ENCODE assay signal across 21 mouse cellular contexts in the genomic region with DNA sequence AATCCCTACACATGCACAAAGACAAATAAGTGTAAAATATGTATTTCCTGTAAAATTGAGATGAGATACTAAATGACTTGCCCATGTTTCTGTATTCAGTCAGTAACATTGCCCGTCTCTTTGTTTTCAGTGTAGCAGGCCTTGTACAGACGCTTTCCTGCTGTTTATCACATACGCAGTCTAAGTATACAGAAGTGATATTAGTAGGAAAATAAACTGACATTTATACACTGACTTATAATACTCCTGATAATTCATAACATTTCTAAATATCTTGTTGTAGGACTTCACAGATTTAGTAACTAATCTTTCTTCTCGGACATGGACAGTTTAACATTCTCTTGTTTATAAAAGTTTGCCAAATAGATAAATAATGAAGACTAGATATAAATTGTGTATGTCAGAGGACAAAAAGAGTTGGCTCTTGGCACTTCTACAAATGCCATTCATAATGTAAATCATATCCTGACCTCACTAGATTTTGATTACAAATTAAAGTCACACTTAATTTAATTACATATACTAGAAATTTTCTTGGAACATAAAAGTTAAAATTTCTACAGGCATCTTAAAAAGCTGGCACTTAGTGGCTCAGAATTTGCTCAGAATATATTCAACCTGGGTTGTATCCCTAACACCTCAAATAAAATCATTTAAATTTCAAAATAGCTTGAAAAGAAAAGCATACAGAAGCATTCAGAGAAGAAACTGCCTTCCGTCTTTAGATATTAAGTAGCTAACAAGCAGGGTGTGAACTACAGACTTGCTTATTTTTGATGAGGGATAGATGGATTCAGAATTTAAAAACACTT. TPM values are rescaled to one million over a fixed set of nuclear protein-coding genes. Genes with fewer than 3 reads are reported as not detected.
A peak's percentile ranks its signal among the peaks of the same experiment; 100 is the strongest.
DNase-seq lines count a peak whose midpoint lies in the region; ATAC-seq and TF ChIP-seq lines count a peak whose summit lies in the region.
"Had no signal": no experiment of that assay in that cellular context is flagged by ENCODE, and none has a peak within 500 bp of the region (broad histone marks: within the 10 kb centered on the region; RNA-seq: fewer than 3 reads in every experiment).

No protein-coding gene starts in this region.

- no peaks in the 10 kb centered on the region; the same call in 1 of the 2 replicates for H3K36me3 ChIP-seq in lung, embryonic 14.5 days (ENCODE audit: insufficient read depth)
- H3K36me3 ChIP-seq in lung, embryonic 15.5 days, result no peaks in the 10 kb centered on the region
- H3K36me3 ChIP-seq in lung, embryonic 16.5 days (ENCODE audit: control insufficient read depth, insufficient read depth, low read length), result peaks cover 3% of the 10 kb centered on the region; the same call in 1 of the 2 replicates
- H3K36me3 ChIP-seq in lung, postnatal 0 days (ENCODE audit: insufficient read depth, low read length), result no peaks in the 10 kb centered on the region

- H3K4me2 ChIP-seq in lung, embryonic 14.5 days, result no peak overlapping the region
- no peak overlapping the region for H3K4me2 ChIP-seq in lung, embryonic 15.5 days
- H3K4me2 ChIP-seq in lung, embryonic 16.5 days (ENCODE audit: low read depth, low read length), result no peak overlapping the region
- no peak overlapping the region for H3K4me2 ChIP-seq in lung, postnatal 0 days (replicated peaks; ENCODE audit: low read depth, low read length)

- no peaks in the 10 kb centered on the region for H3K4me1 ChIP-seq in lung, embryonic 14.5 days (ENCODE audit: insufficient read depth)
- H3K4me1 ChIP-seq in lung, embryonic 15.5 days, result no peaks in the 10 kb centered on the region
- H3K4me1 ChIP-seq in lung, embryonic 16.5 days (replicated peaks; ENCODE audit: control insufficient read depth, insufficient read depth, low read length), result no peaks in the 10 kb centered on the region
- H3K4me1 ChIP-seq in lung, postnatal 0 days (ENCODE audit: insufficient read depth, low read depth, low read length), result no peaks in the 10 kb centered on the region

- peak; percentile 91 for ATAC-seq in lung, embryonic 14.5 days (ENCODE audit: insufficient read depth)
- peak; percentile 83; the same call in 1 of the 2 replicates for ATAC-seq in lung, embryonic 15.5 days (ENCODE audit: borderline replicate concordance, extremely low read depth, low FRiP score, low TSS enrichment)
- peak; percentile 91 for ATAC-seq in lung, embryonic 16.5 days (ENCODE audit: low read depth)
- ATAC-seq in lung, postnatal 0 days, result no peak
- ATAC-seq: activated CD4-positive, CD25-positive, alpha-beta regulatory T cell, adult 4 months; CD4-positive, CD25-positive, alpha-beta regulatory T cell, adult 4 months; Patski had no signal

- TF ChIP-seq EP300 in lung, postnatal 0 days (IDR thresholded peaks at IDR 0.05), result no peak

- H3K27me3 ChIP-seq in lung, embryonic 14.5 days (ENCODE audit: insufficient read depth, low read length), result no peaks in the 10 kb centered on the region
- no peaks in the 10 kb centered on the region for H3K27me3 ChIP-seq in lung, embryonic 15.5 days
- no peaks in the 10 kb centered on the region for H3K27me3 ChIP-seq in lung, embryonic 16.5 days (ENCODE audit: control insufficient read depth, insufficient read depth, low read depth, low read length)
- no peaks in the 10 kb centered on the region for H3K27me3 ChIP-seq in lung, postnatal 0 days (replicated peaks; ENCODE audit: insufficient read depth, low read length)
- H3K27me3 ChIP-seq: CH12.LX, Patski had no signal

- H3K4me3 ChIP-seq in lung, embryonic 14.5 days (ENCODE audit: low read depth, low read length), result no peak overlapping the region
- H3K4me3 ChIP-seq in lung, embryonic 15.5 days, result no peak overlapping the region
- H3K4me3 ChIP-seq in lung, embryonic 16.5 days (ENCODE audit: low read length), result no peak overlapping the region
- no peak overlapping the region for H3K4me3 ChIP-seq in lung, postnatal 0 days (ENCODE audit: low read depth, low read length)

- 47% methylated on average over 5 of the region's 5 CpGs for WGBS in lung, embryonic 14.5 days
- 45% methylated on average over 5 of the region's 5 CpGs for WGBS in lung, embryonic 15.5 days
- 51% methylated on average over 5 of the region's 5 CpGs for WGBS in lung, embryonic 16.5 days
- 59% methylated on average over 5 of the region's 5 CpGs for WGBS in lung, postnatal 0 days

- peak; percentile 86 for DNase-seq in lung, embryonic 14.5 days
- no peak for DNase-seq in lung, postnatal 25 days (ENCODE audit: low spot score)
- DNase-seq in lung, postnatal 14 days, result no peak
- no peak for DNase-seq in lung, postnatal 0 days (ENCODE audit: low spot score)
- DNase-seq: adrenal gland, adult 2 months; adrenal gland, adult 8-10 months; adrenal gland, postnatal 10 days; adrenal gland, postnatal 14 days; adrenal gland, postnatal 25 days; adrenal gland, postnatal 36 days; B cell, adult 2 months; cerebellum, adult 11 months; cerebellum, adult 11-12 months; cerebellum, adult 18-20 months had no signal

- no peaks in the 10 kb centered on the region; the same call in 1 of the 2 replicates for H3K9me3 ChIP-seq in lung, embryonic 14.5 days (ENCODE audit: low read depth, low read length)
- H3K9me3 ChIP-seq in lung, embryonic 15.5 days, result no peaks in the 10 kb centered on the region
- H3K9me3 ChIP-seq in lung, embryonic 16.5 days (ENCODE audit: control insufficient read depth, low read length), result no peaks in the 10 kb centered on the region
- no peaks in the 10 kb centered on the region for H3K9me3 ChIP-seq in lung, postnatal 0 days (ENCODE audit: low read length)
- H3K9me3 ChIP-seq: G1E had no signal

- no peak overlapping the region for H3K27ac ChIP-seq in lung, embryonic 14.5 days (ENCODE audit: low read depth)
- H3K27ac ChIP-seq in lung, embryonic 15.5 days, result no peak overlapping the region
- H3K27ac ChIP-seq in lung, embryonic 16.5 days (ENCODE audit: low read length), result peak overlapping the region; percentile 43; the same call in 1 of the 2 replicates
- H3K27ac ChIP-seq in lung, postnatal 0 days (ENCODE audit: low read length), result no peak overlapping the region

- TF ChIP-seq CTCF in lung, embryonic 14.5 days (IDR thresholded peaks at IDR 0.05; ENCODE audit: low read depth), result no peak
- no peak for TF ChIP-seq CTCF in lung, postnatal 0 days (IDR thresholded peaks at IDR 0.05)

- no peak overlapping the region for H3K9ac ChIP-seq in lung, embryonic 14.5 days
- H3K9ac ChIP-seq in lung, embryonic 15.5 days, result no peak overlapping the region
- no peak overlapping the region for H3K9ac ChIP-seq in lung, embryonic 16.5 days (ENCODE audit: low read length)
- H3K9ac ChIP-seq in lung, postnatal 0 days (replicated peaks; ENCODE audit: low read depth), result no peak overlapping the region

RNA-seq across cellular contexts. Expression of gene Scyl3, which starts 11.3 kb away (rescaled TPM):
- polyA plus RNA-seq in lung, embryonic 14.5 days (2014; fragmentation: Nextera tagmentation; extraction: Ambion mirVana), result 19.2 and 19.8 TPM in 2 replicates
- 16.2 and 16.3 TPM in 2 replicates for polyA plus RNA-seq in lung, embryonic 15.5 days (2015; fragmentation: Nextera tagmentation; extraction: Ambion mirVana)
- polyA plus RNA-seq in lung, embryonic 16.5 days (2015; fragmentation: Nextera tagmentation; extraction: Ambion mirVana), result 14.5 and 17.1 TPM in 2 replicates
- polyA plus RNA-seq in lung, postnatal 0 days (2015; fragmentation: Nextera tagmentation; extraction: Ambion mirVana), result 12.3 and 13.6 TPM in 2 replicates
